Mouse (Mus musculus) retina, embryonic 14.5 days (tissue): ENCODE measurements around the gene St7.

ENCODE experiments used
- DNase-seq: peaks from one replicate; pipeline ENCODE4 v3.0.0-alpha.2; 2015; ENCODE audit warnings: low spot score

The St7 gene

GRCm38 (mm10) chr6:17764660-17764998, 71.9 kb downstream of the St7 start:
- DNase-seq = no peak

- no peak for DNase-seq
Observed at GRCm38 (mm10) chr6:17769972-17770644, 77.4 kb downstream of the St7 start.

GRCm38 (mm10) chr6:17770645-17771345, 78.1 kb downstream of the St7 start:
- peak; percentile 66 for DNase-seq

GRCm38 (mm10) chr6:17771456-17771855, 78.7 kb downstream of the St7 start:
- peak; percentile 29 for DNase-seq

- no peak for DNase-seq
Observed at GRCm38 (mm10) chr6:17772514-17772913, 79.8 kb downstream of the St7 start.

- DNase-seq = no peak
Observed at GRCm38 (mm10) chr6:17776041-17776440, 83.3 kb downstream of the St7 start.

GRCm38 (mm10) chr6:17777018-17777799, 84.5 kb downstream of the St7 start:
- no peak for DNase-seq

- DNase-seq = no peak
Observed at GRCm38 (mm10) chr6:17778648-17779202, 86.0 kb downstream of the St7 start.

- no peak for DNase-seq
Observed at GRCm38 (mm10) chr6:17783511-17783910, 90.8 kb downstream of the St7 start.

GRCm38 (mm10) chr6:17784523-17784922, 91.8 kb downstream of the St7 start:
- no peak for DNase-seq

- no peak for DNase-seq
Observed at GRCm38 (mm10) chr6:17785248-17785647, 92.5 kb downstream of the St7 start.

- no peak for DNase-seq
Observed at GRCm38 (mm10) chr6:17787810-17788209, 95.1 kb downstream of the St7 start.

- DNase-seq = no peak
Observed at GRCm38 (mm10) chr6:17790251-17790650, 97.5 kb downstream of the St7 start.

- no peak for DNase-seq
Observed at GRCm38 (mm10) chr6:17793471-17793870, 100.7 kb downstream of the St7 start.

- peak; percentile 38 for DNase-seq
Observed at GRCm38 (mm10) chr6:17797271-17797713, 104.6 kb downstream of the St7 start.

GRCm38 (mm10) chr6:17800694-17801093, 108.0 kb downstream of the St7 start:
- no peak for DNase-seq

GRCm38 (mm10) chr6:17804468-17804867, 111.7 kb downstream of the St7 start:
- no peak for DNase-seq

GRCm38 (mm10) chr6:17806569-17806968, 113.8 kb downstream of the St7 start:
- peak; percentile 83 for DNase-seq

- no peak for DNase-seq
Observed at GRCm38 (mm10) chr6:17811063-17811462, 118.3 kb downstream of the St7 start.

- no peak for DNase-seq
Observed at GRCm38 (mm10) chr6:17811531-17811930, 118.8 kb downstream of the St7 start.

- no peak for DNase-seq
Observed at GRCm38 (mm10) chr6:17814074-17814649, 121.4 kb downstream of the St7 start.

GRCm38 (mm10) chr6:17816865-17817435, 124.2 kb downstream of the St7 start:
- DNase-seq = no peak
